Mouse (Mus musculus): ENCODE results near the gene Fam166b.

Gene Fam166b

GRCm38 (mm10) chr4:43428180-43428861 lies 613 bp downstream of the Fam166b start:
- no peak for DNase-seq (ENCODE audit: low spot score)

- DNase-seq (ENCODE audit: low spot score) = no peak
These were observed 1.3 kb downstream of the Fam166b start for GRCm38 (mm10) chr4:43427501-43428179.

GRCm38 (mm10) chr4:43426487-43426886 lies 2.4 kb downstream of the Fam166b start:
- no peak for DNase-seq (ENCODE audit: low spot score)

GRCm38 (mm10) chr4:43425648-43426380 lies 3.1 kb downstream of the Fam166b start:
- no peak for DNase-seq (ENCODE audit: low spot score)

- DNase-seq (ENCODE audit: low spot score) = no peak
These were observed 3.7 kb downstream of the Fam166b start for GRCm38 (mm10) chr4:43425197-43425596.

GRCm38 (mm10) chr4:43424072-43424471 lies 4.9 kb downstream of the Fam166b start:
- no peak for DNase-seq (ENCODE audit: low spot score)

- DNase-seq (ENCODE audit: low spot score) = no peak
These were observed 5.5 kb downstream of the Fam166b start for GRCm38 (mm10) chr4:43423267-43423934.

GRCm38 (mm10) chr4:43421632-43422240 lies 7.2 kb downstream of the Fam166b start:
- DNase-seq (ENCODE audit: low spot score) = no peak

GRCm38 (mm10) chr4:43420305-43420704 lies 8.6 kb downstream of the Fam166b start:
- DNase-seq (ENCODE audit: low spot score) = no peak

- no peak for DNase-seq (ENCODE audit: low spot score)
These were observed 9.1 kb downstream of the Fam166b start for GRCm38 (mm10) chr4:43419801-43420281.

- no peak for DNase-seq (ENCODE audit: low spot score)
These were observed 9.8 kb downstream of the Fam166b start for GRCm38 (mm10) chr4:43418973-43419656.

GRCm38 (mm10) chr4:43418450-43418849 lies 10.5 kb downstream of the Fam166b start:
- no peak for DNase-seq (ENCODE audit: low spot score)

- no peak for DNase-seq (ENCODE audit: low spot score)
These were observed 11.5 kb downstream of the Fam166b start for GRCm38 (mm10) chr4:43417269-43418062.

GRCm38 (mm10) chr4:43416071-43416490 lies 12.9 kb downstream of the Fam166b start:
- no peak for DNase-seq (ENCODE audit: low spot score)

- no peak for DNase-seq (ENCODE audit: low spot score)
These were observed 13.5 kb downstream of the Fam166b start for GRCm38 (mm10) chr4:43415221-43416070.

- no peak for DNase-seq (ENCODE audit: low spot score)
These were observed 14.2 kb downstream of the Fam166b start for GRCm38 (mm10) chr4:43414761-43415160.

GRCm38 (mm10) chr4:43407071-43407920 lies 21.6 kb downstream of the Fam166b start:
- DNase-seq (ENCODE audit: low spot score) = no peak

- DNase-seq (ENCODE audit: low spot score) = no peak
These were observed 22.6 kb downstream of the Fam166b start for GRCm38 (mm10) chr4:43406162-43406971.
